Mouse (Mus musculus) embryonic fibroblast, embryonic 13.5 days (primary cell): Measurements from ENCODE around the gene Ssh3.
A peak's percentile ranks its signal among the peaks of the same experiment; 100 is the strongest.

Experiments
- CTCF ChIP-seq: IDR thresholded peaks from 2 replicates; pipeline ENCODE4 v1.5.1; 2011; ENCODE audit warnings: mild to moderate bottlenecking, control low read depth, low read length, moderate library complexity, borderline replicate concordance; ENCODE audit not compliant: insufficient read depth
- POLR2A ChIP-seq: IDR thresholded peaks from 2 replicates; pipeline ENCODE4 v1.6.1; 2011; ENCODE audit warnings: low read depth, mild to moderate bottlenecking, control low read depth, low read length, moderate library complexity

DNA sequence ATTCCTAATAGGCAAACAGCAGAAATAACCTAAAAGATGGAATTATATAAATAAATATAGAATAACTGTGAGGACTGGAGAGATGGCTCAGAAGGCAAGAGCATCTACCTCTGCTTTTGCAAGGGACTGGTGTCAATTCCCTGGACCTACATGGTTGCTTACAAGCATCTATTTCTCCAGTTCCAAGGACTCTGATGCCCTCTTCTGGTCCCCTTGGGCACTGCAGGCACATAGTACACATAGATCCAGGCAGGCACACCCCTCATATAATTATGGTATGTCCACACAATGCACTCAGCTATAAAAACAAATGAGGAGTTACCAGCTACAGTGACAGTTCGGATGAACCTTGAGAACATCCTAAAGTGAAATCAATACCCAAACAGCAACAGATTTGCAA is 10.5 kb upstream of the Ssh3 start:
- TF ChIP-seq CTCF (0 out of 2 replicates have a peak, but pooled peaks have one; percentile 12), POLR2A (no peak)
